Mouse (Mus musculus) midbrain, embryonic 16.5 days (tissue): ENCODE results near the gene Smu1. TPM values are rescaled to one million over a fixed set of nuclear protein-coding genes. Genes with fewer than 3 reads are reported as not detected.

ENCODE experiments used
- ATAC-seq: fragments of 200-750 bp; cut with Nextera tagmentation; 2 replicates; pipeline ENCODE4 v1.8.0; 2017; ENCODE audit warnings: moderate TSS enrichment
- H3K27ac ChIP-seq: fragments of 300-500 bp; sonication (generic); 2 replicates; pipeline ENCODE4 v1.5.1; 2014; ENCODE audit warnings: mild to moderate bottlenecking, low read length, mixed read lengths
- H3K27me3 ChIP-seq: fragments of 300-500 bp; sonication (generic); 2 replicates; pipeline ENCODE4 v1.6.1; 2014; ENCODE audit warnings: low read depth, low read length, mixed read lengths; ENCODE audit not compliant: control insufficient read depth, insufficient read depth
- H3K36me3 ChIP-seq: fragments of 300-500 bp; sonication (generic); 2 replicates; pipeline ENCODE4 v1.6.1; 2014; ENCODE audit warnings: mild to moderate bottlenecking, low read length, moderate library complexity, mixed read lengths; ENCODE audit not compliant: control insufficient read depth, insufficient read depth
- H3K4me1 ChIP-seq: fragments of 300-500 bp; sonication (generic); 2 replicates; pipeline ENCODE4 v1.6.1; 2014; ENCODE audit warnings: mild to moderate bottlenecking, low read length, mixed read lengths; ENCODE audit not compliant: control insufficient read depth, insufficient read depth
- H3K4me2 ChIP-seq: fragments of 300-500 bp; sonication (generic); 2 replicates; pipeline ENCODE4 v1.6.1; 2014; ENCODE audit warnings: mild to moderate bottlenecking, low read length, mixed read lengths
- H3K4me3 ChIP-seq: fragments of 300-500 bp; sonication (generic); 2 replicates; pipeline ENCODE4 v1.5.1; 2014; ENCODE audit warnings: low read depth, mild to moderate bottlenecking, low read length, moderate library complexity, mixed read lengths
- H3K9ac ChIP-seq: fragments of 300-500 bp; sonication (generic); 2 replicates; pipeline ENCODE4 v1.6.1; 2014; ENCODE audit warnings: low read depth, low read length, mixed read lengths
- H3K9me3 ChIP-seq: fragments of 300-500 bp; sonication (generic); replicated peaks from 2 replicates; pipeline ENCODE4 v1.6.1; 2014; ENCODE audit warnings: mild to moderate bottlenecking, low read length, mixed read lengths; ENCODE audit not compliant: control insufficient read depth, poor library complexity, severe bottlenecking
- WGBS: fragments of 180-500 bp; shearing (Covaris S2); extraction: QIAGEN DNeasy Blood & Tissue Kit; methylation state at CpG from one replicate; pipeline ENCODE4 v1.1.7; 2014; 5-methylcytosine and 5-hydroxymethylcytosine counted together
- microRNA counts: library from miRNA; unstranded; fragments of <30 nt; microRNA quantifications from one replicate; lab custom pipeline; 2016
- microRNA-seq: library from miRNA; unstranded; fragments of <30 nt; microRNA quantifications from one replicate; pipeline ENCODE4, GENCODE M21; 2017
- polyA plus RNA-seq: library from polyadenylated mRNA; unstranded; fragments of >200 nt; fragmentation: Nextera tagmentation; extraction: Ambion mirVana; gene quantifications from 2 replicates; pipeline ENCODE4 v1.2.1, GENCODE M21; 2015

Gene Smu1
- polyA plus RNA-seq, 1 experiment from 2014 or later, result 110 TPM

DNA sequence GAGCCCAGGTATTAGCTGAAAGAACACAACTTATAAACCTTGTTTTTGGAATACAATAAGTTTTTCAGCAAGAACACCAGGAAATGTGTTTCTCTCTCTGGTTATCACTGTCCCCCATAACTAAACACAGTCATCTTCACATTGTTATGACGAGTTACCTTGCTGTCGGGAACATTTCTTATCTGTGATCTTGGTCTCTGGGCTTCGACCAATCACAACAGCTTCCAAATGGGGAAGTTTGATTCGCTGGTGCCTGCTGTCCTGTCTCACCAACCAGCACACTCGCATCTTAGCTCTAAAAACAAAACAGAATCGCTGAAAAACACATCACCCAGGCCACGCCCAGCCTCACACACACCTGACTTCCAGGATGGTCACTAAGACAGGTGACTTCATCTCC is 60.7 kb downstream of the Smu1 start:
- peaks cover 12% of the 10 kb centered on the region for H3K36me3 ChIP-seq
- H3K9ac ChIP-seq, result no peak overlapping the region
- H3K4me1 ChIP-seq, result peaks cover 9% of the 10 kb centered on the region
- no peak overlapping the region for H3K27ac ChIP-seq
- 89% methylated on average over 7 of the region's 7 CpGs for whole genome bisulfite sequencing
- no peaks in the 10 kb centered on the region for H3K9me3 ChIP-seq
- H3K4me2 ChIP-seq, result no peak overlapping the region
- ATAC-seq, result no peak
- no peak overlapping the region for H3K4me3 ChIP-seq
- H3K27me3 ChIP-seq, result no peaks in the 10 kb centered on the region

DNA sequence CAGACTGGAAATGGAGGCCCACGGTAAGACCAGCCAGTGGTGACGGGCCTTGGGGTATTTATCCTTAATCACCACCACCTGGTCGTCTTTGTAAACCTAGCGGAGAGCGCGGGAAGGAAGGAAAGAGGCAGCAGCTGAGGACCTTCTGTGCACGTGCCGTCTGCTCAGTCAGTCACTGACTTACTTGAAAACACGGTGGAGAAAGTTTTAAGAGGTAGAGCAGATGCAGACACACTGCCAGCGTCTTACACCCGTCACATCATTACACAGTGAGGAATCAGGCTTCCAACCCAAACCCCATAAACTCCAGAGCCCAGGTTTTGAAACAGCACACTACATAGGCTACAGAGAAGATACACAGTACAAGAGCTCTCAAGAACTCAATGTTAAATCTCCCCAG is 66.6 kb downstream of the Smu1 start:
- Histone ChIP-seq H3K27me3 (no peaks in the 10 kb centered on the region), H3K4me3 (no peak overlapping the region), H3K36me3 (peaks cover 16% of the 10 kb centered on the region), H3K4me1 (no peaks in the 10 kb centered on the region), H3K9ac (no peak overlapping the region), H3K27ac (no peak overlapping the region), H3K4me2 (no peak overlapping the region), H3K9me3 (no peaks in the 10 kb centered on the region)
- WGBS, result 92% methylated on average over 11 of the region's 11 CpGs
- ATAC-seq, result no peak

MicroRNAs encoded within 50 kb of the gene (microRNA counts, 519-probe panel; counts per million panel counts)
- 1,899 counts per million, percentile 41 among the panel's probes with 10 or more counts for microRNA mmu-miR-207 (lab: Ali Mortazavi, UCI)

Small RNAs within 50 kb of the gene (microRNA-seq; reads per million reads assigned to microRNA genes)
- 0.52 reads per million for gene Mir207

Other genes starting within 250 kb of the Smu1 start
- 46.7 and 50.6 TPM in 2 replicates for gene Aptx, start 54.7 kb downstream of the Smu1 start, polyA plus RNA-seq
- 659 and 720 TPM in 2 replicates for gene Dnaja1, start 35.8 kb downstream of the Smu1 start, polyA plus RNA-seq
- 5.8 and 6.4 TPM in 2 replicates for gene B4galt1, start 96.1 kb upstream of the Smu1 start, polyA plus RNA-seq
- gene Spink4, start 162.1 kb upstream of the Smu1 start, polyA plus RNA-seq, result not detected in 2 replicates
- gene Bag1, start 190.4 kb upstream of the Smu1 start, polyA plus RNA-seq, result 166 and 181 TPM in 2 replicates
- 157 and 161 TPM in 2 replicates for gene Chmp5, start 190.5 kb upstream of the Smu1 start, polyA plus RNA-seq
- gene Nfx1, start 213.0 kb upstream of the Smu1 start, polyA plus RNA-seq, result 115 and 120 TPM in 2 replicates